Mouse (Mus musculus) MEL (cell line): ENCODE measurements at regions not wholly inside any gene's neighbourhood (a gene's known extent, or its start where the extent isn't known, plus 50 kb on each side); places are given as distances from the start of the nearest gene placed in this dataset.

Experiments
- CHD2 ChIP-seq: IDR thresholded peaks from 2 replicates; pipeline ENCODE4 v1.6.1; 2011; ENCODE audit warnings: low read length, improper control_type of control experiment
- CTCF ChIP-seq, 3 experiments: IDR thresholded peaks in 2 of 3; conservative IDR thresholded peaks in 1 of 3; 2 replicates each; pipeline ENCODE4 v1.5.1; 2011 to 2012; ENCODE audit warnings: low read length in 3 of 3, low read depth in 2 of 3, mild to moderate bottlenecking in 2 of 3, improper control_type of control experiment in 1 of 3, inconsistent platforms in 1 of 3, mixed read lengths in 1 of 3, moderate library complexity in 1 of 3; ENCODE audit not compliant: control insufficient read depth in 1 of 3, insufficient read depth in 1 of 3, poor library complexity in 1 of 3, severe bottlenecking in 1 of 3
- HCFC1 ChIP-seq: IDR thresholded peaks from 2 replicates; pipeline ENCODE4 v1.6.1; 2012; ENCODE audit warnings: low read depth, mild to moderate bottlenecking, inconsistent platforms, low read length, improper control_type of control experiment, moderate library complexity
- MAFK ChIP-seq: IDR thresholded peaks from 2 replicates; pipeline ENCODE4 v1.6.1; 2011; ENCODE audit warnings: low read depth, mild to moderate bottlenecking, low read length, improper control_type of control experiment, borderline replicate concordance
- MAX ChIP-seq: IDR thresholded peaks from 2 replicates; pipeline ENCODE4 v1.6.1; 2011; ENCODE audit warnings: low read length, improper control_type of control experiment
- POLR2A ChIP-seq, 2 experiments: IDR thresholded peaks; 2 replicates each; pipeline ENCODE4 v1.6.1; 2011 to 2012; ENCODE audit warnings: low read length in 2 of 2, mild to moderate bottlenecking in 2 of 2, control low read depth in 1 of 2, improper control_type of control experiment in 1 of 2, low read depth in 1 of 2, moderate library complexity in 1 of 2; ENCODE audit not compliant: control insufficient read depth in 1 of 2, insufficient read depth in 1 of 2, poor library complexity in 1 of 2
- POLR2AphosphoS5 ChIP-seq: IDR thresholded peaks from 2 replicates; pipeline ENCODE4 v1.6.1; 2012; ENCODE audit warnings: low read depth, borderline replicate concordance, mild to moderate bottlenecking, inconsistent platforms, low read length, moderate library complexity, mixed read lengths
- TBP ChIP-seq: IDR thresholded peaks from 2 replicates; pipeline ENCODE4 v1.8.0; 2011; ENCODE audit warnings: low read depth, low read length, improper control_type of control experiment
- TCF12 ChIP-seq: IDR thresholded peaks from 2 replicates; pipeline ENCODE4 v1.6.1; 2014; ENCODE audit warnings: low read depth, mild to moderate bottlenecking, inconsistent platforms, low read length, improper control_type of control experiment, moderate library complexity
- UBTF ChIP-seq: IDR thresholded peaks from 2 replicates; pipeline ENCODE4 v1.6.1; 2012; ENCODE audit warnings: low read depth, mild to moderate bottlenecking, inconsistent platforms, low read length, improper control_type of control experiment, moderate library complexity, borderline replicate concordance; ENCODE audit not compliant: insufficient read depth

DNA sequence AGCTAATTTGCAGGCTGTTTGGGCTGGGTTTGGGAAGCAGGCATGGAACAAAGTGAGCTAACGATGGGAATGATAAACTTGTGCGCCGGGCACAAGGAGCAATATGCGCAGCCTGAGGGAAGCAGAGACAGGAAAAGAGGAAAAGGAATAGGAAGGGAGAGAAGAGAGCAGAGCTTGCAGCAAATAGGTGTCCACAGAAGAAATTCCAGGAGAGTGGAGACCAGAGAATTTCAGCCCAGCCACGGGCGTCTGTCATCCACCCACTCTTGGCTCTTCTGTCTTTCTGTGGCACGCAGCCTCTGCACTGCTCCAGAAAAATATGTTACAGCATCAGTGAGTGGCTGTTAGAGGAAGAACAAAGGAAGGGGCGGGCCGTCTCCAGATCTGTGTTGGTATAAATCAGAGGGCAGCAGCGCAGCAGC, 88.2 kb downstream of the Dyrk2 start:
- TF ChIP-seq CTCF (IDR thresholded peaks at IDR 0.05 in 2 of 3, conservative IDR thresholded peaks at IDR 0.05 in 1 of 3; ENCODE audit: control insufficient read depth in 1 of 3, insufficient read depth in 1 of 3, low read depth in 2 of 3, low read length in 3 of 3, poor library complexity in 1 of 3, severe bottlenecking in 1 of 3) (no peak), POLR2A (IDR thresholded peaks at IDR 0.05; ENCODE audit: control insufficient read depth in 1 of 2, insufficient read depth in 1 of 2, low read depth in 1 of 2, low read length in 2 of 2, poor library complexity in 1 of 2) (no peak), MAFK (no peak), TBP (no peak), POLR2AphosphoS5 (no peak), MAX (no peak), HCFC1 (no peak), TCF12 (no peak), UBTF (no peak), CHD2 (no peak)
